Mouse (Mus musculus): ENCODE measurements at regions not wholly inside any gene's neighbourhood (a gene's known extent, or its start where the extent isn't known, plus 50 kb on each side); places are given as distances from the start of the nearest gene placed in this dataset.

GRCm38 (mm10) chr15:26469901-26470383 is 161.1 kb downstream of the March11 start:
- DNase-seq: peak; percentile 46

GRCm38 (mm10) chr15:26487378-26487777 is 178.5 kb downstream of the March11 start:
- DNase-seq: no peak
